Comparison of ENCODE assay signal across 8 mouse cellular contexts in genomic region chr2:119289014-119289416, GRCm38 (mm10). TPM values are rescaled to one million over a fixed set of nuclear protein-coding genes. Genes with fewer than 3 reads are reported as not detected.
DNase-seq lines count a peak whose midpoint lies in the region; ATAC-seq and TF ChIP-seq lines count a peak whose summit lies in the region.

No protein-coding gene starts in this region.

- H3K27me3 ChIP-seq in heart, embryonic 12.5 days (replicated peaks): no peaks in the 10 kb centered on the region
- H3K27me3 ChIP-seq in liver, embryonic 15.5 days: no peaks in the 10 kb centered on the region

- 0 out of 2 replicates have a peak, but pooled peaks have one; percentile 13 for ATAC-seq in heart, embryonic 12.5 days (ENCODE audit: insufficient number of reproducible peaks, low FRiP score)
- ATAC-seq in liver, embryonic 15.5 days (ENCODE audit: insufficient read depth): peak; percentile 8; the same call in 1 of the 2 replicates

- TF ChIP-seq CTCF in olfactory bulb, adult 2 months (IDR thresholded peaks at IDR 0.05; ENCODE audit: insufficient read depth, low read depth, low read length): no peak

- peak; percentile 28 for DNase-seq in heart, adult 8-10 months (ENCODE audit: low spot score)
- DNase-seq in heart, adult 9 months (ENCODE audit: low spot score in 2 of 2): no peak
- peak; percentile 48 for DNase-seq in adipocyte (ENCODE audit: low spot score)
- DNase-seq in layer of hippocampus, postnatal 25 days (ENCODE audit: extremely low spot score in 1 of 2, low spot score in 1 of 2): no peak
- DNase-seq in ovary, postnatal 10 days (ENCODE audit: low spot score): no peak

- 2% methylated on average over 11 of the region's 11 CpGs for WGBS in heart, embryonic 12.5 days
- under 1% methylated on average over 11 of the region's 11 CpGs for WGBS in liver, embryonic 15.5 days (ENCODE audit: insufficient replicate concordance)
- under 1% methylated on average over 11 of the region's 11 CpGs for WGBS in olfactory bulb, adult 2 months

- peaks cover 39% of the 10 kb centered on the region for H3K36me3 ChIP-seq in heart, embryonic 12.5 days
- H3K36me3 ChIP-seq in liver, embryonic 15.5 days (replicated peaks): peaks cover 39% of the 10 kb centered on the region

- peak overlapping the region; percentile 87 for H3K9ac ChIP-seq in heart, embryonic 12.5 days
- peak overlapping the region; percentile 68 for H3K9ac ChIP-seq in liver, embryonic 15.5 days

- H3K4me2 ChIP-seq in heart, embryonic 12.5 days: peak overlapping the region; percentile 94
- H3K4me2 ChIP-seq in liver, embryonic 15.5 days: peak overlapping the region; percentile 90

- peak overlapping the region; percentile 14; the same call in 1 of the 2 replicates for H3K27ac ChIP-seq in heart, embryonic 12.5 days (ENCODE audit: poor library complexity, severe bottlenecking)
- peak overlapping the region; percentile 73 for H3K27ac ChIP-seq in liver, embryonic 15.5 days (replicated peaks)
- H3K27ac ChIP-seq in olfactory bulb, adult 2 months (ENCODE audit: insufficient read depth, low read depth, low read length): no peak overlapping the region

- H3K4me3 ChIP-seq in heart, embryonic 12.5 days: peak overlapping the region; percentile 83
- H3K4me3 ChIP-seq in liver, embryonic 15.5 days (replicated peaks): peak overlapping the region; percentile 67
- H3K4me3 ChIP-seq in olfactory bulb, adult 2 months (ENCODE audit: insufficient read depth, low read depth, low read length): peak overlapping the region; percentile 49

- H3K4me1 ChIP-seq in heart, embryonic 12.5 days (replicated peaks): peaks cover 10% of the 10 kb centered on the region
- peaks cover 28% of the 10 kb centered on the region for H3K4me1 ChIP-seq in liver, embryonic 15.5 days (replicated peaks)
- H3K4me1 ChIP-seq in olfactory bulb, adult 2 months (ENCODE audit: control insufficient read depth, insufficient read depth, low read length): no peaks in the 10 kb centered on the region

- H3K9me3 ChIP-seq in heart, embryonic 12.5 days (replicated peaks): no peaks in the 10 kb centered on the region
- no peaks in the 10 kb centered on the region for H3K9me3 ChIP-seq in liver, embryonic 15.5 days (replicated peaks)

- TF ChIP-seq POLR2A in olfactory bulb, adult 2 months (IDR thresholded peaks at IDR 0.05; ENCODE audit: insufficient read depth, low read depth, low read length): no peak

RNA-seq across cellular contexts. Expression of gene Vps18, which starts 0.5 kb away (rescaled TPM):
- total RNA-seq in heart, adult 8-10 months (2022): 10 to 100 TPM; 12.5 to 14.0 (median 13.6) TPM
- polyA plus RNA-seq in heart, embryonic 12.5 days (2016; fragmentation: Nextera tagmentation; extraction: Ambion mirVana): 15.2 and 15.8 TPM in 2 replicates
- 6.3 and 6.4 TPM in 2 replicates for polyA plus RNA-seq in liver, embryonic 15.5 days (2015; fragmentation: Nextera tagmentation; extraction: Ambion mirVana)
- polyA plus RNA-seq in olfactory bulb, adult 2 months (2012; ENCODE audit: insufficient read depth, insufficient read length, low replicate concordance, missing spikeins): not detected in 2 replicates
- 10 to 100 TPM; 37.5 to 43.9 TPM for total RNA-seq in layer of hippocampus, postnatal 25 days (2021)

RNA-seq across cellular contexts. Expression of gene Rhov, which starts 17.9 kb away (rescaled TPM):
- not detected for total RNA-seq in heart, adult 8-10 months (2022)
- polyA plus RNA-seq in heart, embryonic 12.5 days (2016; fragmentation: Nextera tagmentation; extraction: Ambion mirVana): 0.10 and 0.13 TPM in 2 replicates
- 0.08 and 0.26 TPM in 2 replicates for polyA plus RNA-seq in liver, embryonic 15.5 days (2015; fragmentation: Nextera tagmentation; extraction: Ambion mirVana)
- polyA plus RNA-seq in olfactory bulb, adult 2 months (2012; ENCODE audit: insufficient read depth, insufficient read length, low replicate concordance, missing spikeins): not detected in 2 replicates
- 1 to 10 TPM; 6.3 to 6.9 TPM for total RNA-seq in layer of hippocampus, postnatal 25 days (2021)

RNA-seq across cellular contexts. Expression of gene Dll4, which starts 36.6 kb away (rescaled TPM):
- total RNA-seq in heart, adult 8-10 months (2022): 10 to 100 TPM; 12.1 to 18.7 (median 18.6) TPM
- polyA plus RNA-seq in heart, embryonic 12.5 days (2016; fragmentation: Nextera tagmentation; extraction: Ambion mirVana): 6.5 and 6.8 TPM in 2 replicates
- 1.9 and 2.1 TPM in 2 replicates for polyA plus RNA-seq in liver, embryonic 15.5 days (2015; fragmentation: Nextera tagmentation; extraction: Ambion mirVana)
- polyA plus RNA-seq in olfactory bulb, adult 2 months (2012; ENCODE audit: insufficient read depth, insufficient read length, low replicate concordance, missing spikeins): not detected in 2 replicates
- total RNA-seq in layer of hippocampus, postnatal 25 days (2021): 1 to 10 TPM; 3.0 to 5.2 TPM

RNA-seq across cellular contexts. Expression of gene Spint1, which starts 51.9 kb away (rescaled TPM):
- total RNA-seq in heart, adult 8-10 months (2022): under 1 TPM in 1 of 4 experiments, not detected in 3; 0.14 TPM
- 0.82 and 1.00 TPM in 2 replicates for polyA plus RNA-seq in heart, embryonic 12.5 days (2016; fragmentation: Nextera tagmentation; extraction: Ambion mirVana)
- polyA plus RNA-seq in liver, embryonic 15.5 days (2015; fragmentation: Nextera tagmentation; extraction: Ambion mirVana): 0.15 and 0.35 TPM in 2 replicates
- not detected in 2 replicates for polyA plus RNA-seq in olfactory bulb, adult 2 months (2012; ENCODE audit: insufficient read depth, insufficient read length, low replicate concordance, missing spikeins)
- total RNA-seq in layer of hippocampus, postnatal 25 days (2021): 1 to 10 TPM in 1 of 2 experiments, under 1 TPM in 1; 0.92 to 1.9 TPM

RNA-seq across cellular contexts. Expression of gene Ppp1r14d, which starts 59.3 kb away (rescaled TPM):
- not detected for total RNA-seq in heart, adult 8-10 months (2022)
- polyA plus RNA-seq in heart, embryonic 12.5 days (2016; fragmentation: Nextera tagmentation; extraction: Ambion mirVana): not detected in 2 replicates
- polyA plus RNA-seq in liver, embryonic 15.5 days (2015; fragmentation: Nextera tagmentation; extraction: Ambion mirVana): 0.20 TPM in 1 of 2 replicates, not detected in the other
- polyA plus RNA-seq in olfactory bulb, adult 2 months (2012; ENCODE audit: insufficient read depth, insufficient read length, low replicate concordance, missing spikeins): not detected in 2 replicates
- total RNA-seq in layer of hippocampus, postnatal 25 days (2021): not detected

Comparison
In these comparisons a context has a peak if more than half of its experiments do, and no peak if none do; other contexts are left out.
1. DNase-seq: peak in heart, adult 8-10 months (single experiment) and adipocyte (single experiment); none in heart, adult 9 months (0 of 2), layer of hippocampus, postnatal 25 days (0 of 2) and ovary, postnatal 10 days (single experiment).
2. Peak in every context shown above with its lines, with median percentiles within 50 percentile points of each other: H3K4me3 ChIP-seq.